Mouse (Mus musculus): ENCODE results near the gene Grin2b. TPM values are rescaled to one million over a fixed set of nuclear protein-coding genes. Genes with fewer than 3 reads are reported as not detected.
A peak's percentile ranks its signal among the peaks of the same experiment; 100 is the strongest.

The Grin2b gene
- total RNA-seq, 2 experiments from 2014 or later = 0.52 to 1.5 TPM

DNA sequence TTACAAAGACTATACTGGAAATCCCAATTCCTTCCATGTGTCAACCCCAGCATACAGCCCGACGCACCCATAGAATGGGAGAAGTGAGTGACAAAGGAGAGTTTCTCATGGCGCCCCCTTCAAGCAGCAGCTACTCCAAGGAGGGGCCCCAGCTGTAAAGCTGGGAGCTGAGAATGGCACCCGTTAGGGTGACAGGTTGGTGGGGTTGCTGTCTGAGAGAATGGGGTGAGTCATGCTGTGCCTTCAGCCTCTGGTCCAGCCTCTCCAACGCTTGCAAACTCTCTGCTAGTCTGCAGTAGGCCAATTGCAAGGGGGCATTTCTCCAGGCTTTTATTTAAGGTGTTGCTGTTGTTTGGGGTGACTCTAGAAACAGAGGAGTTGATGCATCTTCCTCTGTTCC lies 73.1 kb downstream of the Grin2b start:
- DNase-seq = no peak

DNA sequence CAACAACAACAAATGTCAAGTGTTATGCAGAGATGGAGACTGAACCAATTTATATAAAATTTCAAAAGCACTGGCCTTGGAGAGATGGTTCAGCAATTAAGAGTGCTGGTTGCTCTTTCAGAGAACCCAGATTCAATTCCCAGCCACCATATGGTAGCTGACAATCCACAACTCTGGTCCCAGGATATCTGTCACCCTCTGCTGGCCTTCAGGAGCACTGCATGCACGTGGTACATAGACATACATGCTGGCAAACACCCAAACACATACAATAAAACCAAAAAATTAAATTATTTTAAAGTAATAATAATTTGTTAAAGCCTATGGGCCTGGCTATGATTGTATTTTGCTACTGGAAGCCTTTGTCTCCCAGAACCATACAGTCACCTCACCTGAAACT lies 77.0 kb downstream of the Grin2b start:
- no peak for DNase-seq

DNA sequence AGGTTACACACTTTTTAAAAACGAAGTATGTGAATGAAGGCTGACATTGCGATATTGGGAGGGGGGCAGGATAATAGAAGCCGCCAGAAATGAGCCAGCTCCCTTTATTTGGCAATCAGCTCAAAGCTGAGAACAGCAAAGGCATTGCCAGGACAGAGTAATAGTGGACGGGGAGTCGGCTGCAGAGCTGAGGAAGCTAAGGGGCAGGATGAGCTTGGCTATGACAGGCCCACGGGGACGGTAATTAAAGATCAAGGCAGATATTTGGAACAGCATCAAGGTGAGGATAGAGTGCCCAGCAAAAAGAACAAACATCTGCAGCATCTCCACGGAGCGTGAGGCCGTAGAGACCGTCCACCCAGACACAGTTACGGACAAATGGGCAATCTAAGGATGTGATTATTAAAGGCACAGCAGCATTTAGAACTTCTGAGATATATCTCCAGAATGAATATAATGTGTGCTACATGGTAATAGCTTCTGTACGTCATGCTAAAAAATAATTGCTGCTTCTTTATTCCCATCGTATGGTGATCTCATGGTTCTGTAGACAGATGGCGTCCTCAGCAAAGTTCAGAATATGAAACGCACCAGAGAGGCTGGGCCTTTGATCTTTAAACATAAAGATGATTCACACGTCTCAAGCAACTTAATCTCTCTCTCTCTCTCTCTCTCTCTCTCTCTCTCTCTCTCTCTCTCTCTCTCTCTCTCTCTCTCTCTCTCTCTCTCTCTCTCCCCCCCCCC lies 93.1 kb downstream of the Grin2b start:
- no peak for DNase-seq

DNA sequence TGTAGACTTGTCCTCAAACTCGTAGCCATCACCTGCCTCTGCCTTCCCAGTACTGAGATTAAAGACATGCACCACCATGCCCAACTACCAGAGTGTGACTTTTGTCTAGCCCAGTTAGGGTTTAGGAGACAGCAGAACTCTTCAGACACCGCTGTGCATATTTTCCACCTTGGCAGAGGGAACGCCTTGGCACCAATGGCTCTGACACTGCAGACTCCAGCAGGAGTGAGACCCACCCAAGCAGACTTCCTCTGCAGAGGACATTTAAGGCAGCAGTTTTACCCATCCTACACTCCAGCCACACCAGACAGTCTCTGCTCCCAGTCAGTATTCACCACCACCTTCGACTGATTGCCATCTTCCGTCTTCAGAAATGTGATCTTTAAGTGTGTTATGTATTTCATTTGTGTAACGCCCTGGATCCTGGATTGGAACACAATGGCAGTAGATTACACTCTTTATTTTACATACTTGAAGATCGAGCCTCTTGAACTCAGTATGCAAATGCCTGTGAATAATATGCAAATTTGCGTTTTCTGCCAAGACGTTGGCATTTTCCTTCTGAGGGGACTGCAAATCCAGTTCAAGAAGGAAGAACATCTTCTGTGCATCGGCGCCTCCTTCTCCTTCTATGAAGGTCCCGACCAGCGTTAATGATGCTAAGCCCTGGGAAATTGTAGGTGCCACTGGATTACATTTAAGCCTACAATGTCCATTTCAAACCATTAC lies 100.8 kb downstream of the Grin2b start:
- DNase-seq = no peak

DNA sequence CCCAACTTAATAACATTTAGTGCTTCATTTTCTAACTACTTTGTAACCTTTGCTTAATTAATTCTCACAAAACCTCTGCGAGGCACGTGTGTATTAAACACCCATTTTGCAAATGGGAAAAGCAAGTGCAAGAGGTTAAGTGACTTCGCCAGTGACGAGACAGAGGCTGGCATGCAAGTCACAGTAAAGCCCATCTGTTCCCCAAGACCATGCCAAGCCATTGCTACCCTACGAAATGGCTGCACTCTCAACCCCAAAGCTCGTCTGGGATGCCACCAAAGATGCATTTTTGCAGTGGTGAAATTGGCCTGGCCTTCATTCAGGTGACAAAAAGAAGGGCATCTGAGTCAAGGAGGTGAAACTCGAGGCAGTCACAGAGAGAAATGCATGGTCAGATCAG lies 103.2 kb downstream of the Grin2b start:
- DNase-seq = no peak

DNA sequence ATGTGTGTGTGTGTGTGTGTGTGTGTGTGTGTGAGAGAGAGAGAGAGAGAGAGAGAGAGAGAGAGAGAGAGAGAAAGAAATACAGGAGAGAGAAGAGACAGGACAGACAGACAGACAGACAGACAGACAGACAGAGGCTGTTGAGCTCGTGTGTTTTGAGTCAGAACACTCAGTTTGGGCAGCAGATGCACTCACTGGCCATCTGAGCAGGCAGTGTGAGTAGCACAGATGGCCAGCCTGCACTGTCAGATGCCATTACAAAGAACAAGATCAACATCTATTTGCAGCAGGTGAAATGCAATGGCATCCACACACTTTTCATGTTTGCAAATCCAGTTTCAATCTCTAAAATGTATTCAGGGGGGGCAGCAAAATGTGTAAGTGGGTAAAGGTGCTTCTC lies 120.0 kb downstream of the Grin2b start:
- no peak for DNase-seq

DNA sequence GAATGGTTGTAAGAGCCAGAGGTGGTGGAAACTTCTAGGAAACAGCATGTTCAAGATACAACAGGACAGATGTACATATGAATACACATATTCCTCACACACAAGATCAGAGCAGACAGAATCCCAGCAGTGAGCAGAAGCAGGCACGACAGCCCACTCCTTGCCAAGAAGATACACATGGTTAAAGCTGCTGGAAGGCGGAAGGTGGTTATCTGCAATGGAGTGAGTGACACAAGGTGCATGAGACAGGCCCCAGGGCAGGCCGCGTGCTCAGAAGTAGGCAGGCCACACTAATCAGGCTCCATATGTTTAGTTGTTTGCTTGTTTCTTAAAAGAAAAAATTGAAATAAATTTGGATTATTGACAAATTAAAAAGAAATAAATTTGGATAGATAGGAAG lies 123.0 kb downstream of the Grin2b start:
- DNase-seq = no peak

DNA sequence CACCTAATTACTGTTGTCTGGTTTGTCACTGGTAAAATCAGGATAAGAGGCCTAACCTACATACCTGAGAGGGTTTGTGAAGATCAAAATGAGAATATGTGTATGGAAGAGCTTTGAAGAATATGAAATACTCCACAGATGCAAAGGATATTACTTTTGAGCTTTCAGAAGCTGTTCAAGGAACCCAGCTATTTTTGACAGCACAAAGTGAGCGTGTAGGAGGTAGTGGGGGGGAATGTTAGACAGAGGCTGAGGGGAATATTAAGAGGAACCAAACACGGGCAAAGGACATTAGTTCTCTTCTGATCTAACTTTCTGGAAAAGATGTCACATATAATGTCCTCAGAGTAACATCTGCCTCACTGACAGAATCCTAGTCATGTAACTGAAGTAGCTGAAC lies 125.2 kb downstream of the Grin2b start:
- DNase-seq = no peak

DNA sequence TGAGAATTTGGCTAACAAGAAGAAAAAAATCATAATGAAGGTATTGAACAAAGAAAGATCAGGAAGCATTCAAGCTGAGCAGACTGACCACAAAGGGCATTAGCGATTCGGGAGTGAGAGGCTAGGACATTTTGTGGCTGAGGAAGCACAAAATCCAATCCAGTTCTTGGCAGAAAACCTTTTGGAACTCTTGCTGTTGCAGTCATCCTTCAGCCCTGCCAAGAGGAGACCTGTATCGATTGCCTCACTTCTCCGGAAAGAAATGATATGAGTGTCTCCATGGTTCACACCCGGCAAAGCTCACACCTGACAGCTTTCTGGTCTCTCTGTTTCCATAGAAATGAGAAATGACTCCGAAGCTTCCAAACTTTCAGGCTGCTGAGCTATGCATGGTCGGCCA lies 127.2 kb downstream of the Grin2b start:
- no peak for DNase-seq

DNA sequence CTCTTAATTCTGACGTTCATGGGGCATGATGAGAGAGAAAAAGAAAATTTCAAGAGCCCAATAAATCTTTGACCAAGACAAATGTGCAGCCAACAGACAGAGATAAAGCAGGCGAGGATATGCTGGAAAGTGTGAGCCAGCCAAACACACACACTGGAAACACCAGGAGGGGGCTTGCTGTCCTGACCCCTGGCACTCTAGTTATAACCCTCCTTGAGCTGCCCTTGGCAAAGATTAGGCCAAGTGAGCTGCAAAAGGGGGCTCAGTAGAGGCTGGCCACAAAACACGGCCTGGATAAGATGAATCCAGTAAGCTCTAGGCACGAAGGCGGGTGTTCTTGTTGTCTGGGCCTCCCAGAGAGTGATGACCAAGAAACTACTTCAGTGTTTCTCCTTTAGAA lies 128.8 kb downstream of the Grin2b start:
- DNase-seq = no peak

DNA sequence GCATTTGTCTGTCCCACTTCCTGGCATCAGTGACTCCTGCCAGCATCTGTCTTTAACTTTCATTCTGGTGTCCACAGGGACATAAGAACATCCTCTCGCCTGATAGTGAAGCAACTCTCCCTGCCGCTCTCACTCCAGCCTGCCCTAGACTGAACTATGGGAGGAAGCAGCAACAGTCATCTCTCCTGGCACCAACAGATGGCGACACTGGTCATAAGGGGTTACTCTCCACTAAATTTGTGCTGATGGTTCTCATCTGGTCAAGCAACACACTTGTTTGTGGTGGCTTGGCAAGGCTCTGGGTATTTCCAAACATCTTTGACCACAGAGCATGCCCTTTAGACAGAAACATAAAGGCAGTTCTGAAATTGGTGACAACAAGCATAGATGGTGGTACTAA lies 130.9 kb downstream of the Grin2b start:
- no peak for DNase-seq

DNA sequence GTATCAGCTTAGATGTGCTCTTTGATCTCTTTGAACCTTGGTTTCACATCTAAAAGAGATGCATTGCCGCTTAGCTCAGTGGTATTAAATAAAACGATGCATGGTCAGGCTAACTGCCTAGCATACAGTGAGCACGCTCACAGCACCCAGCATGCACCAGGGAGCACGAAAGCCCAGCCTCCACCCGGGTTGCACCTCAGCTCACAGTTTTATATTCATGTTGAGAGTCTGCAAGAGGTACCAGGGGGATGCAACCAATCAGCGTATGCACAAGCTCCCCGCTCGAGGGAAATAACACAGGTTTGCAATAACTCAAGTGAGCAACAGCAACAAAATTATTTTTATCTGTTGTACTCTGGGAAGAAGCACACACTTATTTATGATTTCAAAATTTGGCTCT lies 131.5 kb downstream of the Grin2b start:
- DNase-seq = no peak

DNA sequence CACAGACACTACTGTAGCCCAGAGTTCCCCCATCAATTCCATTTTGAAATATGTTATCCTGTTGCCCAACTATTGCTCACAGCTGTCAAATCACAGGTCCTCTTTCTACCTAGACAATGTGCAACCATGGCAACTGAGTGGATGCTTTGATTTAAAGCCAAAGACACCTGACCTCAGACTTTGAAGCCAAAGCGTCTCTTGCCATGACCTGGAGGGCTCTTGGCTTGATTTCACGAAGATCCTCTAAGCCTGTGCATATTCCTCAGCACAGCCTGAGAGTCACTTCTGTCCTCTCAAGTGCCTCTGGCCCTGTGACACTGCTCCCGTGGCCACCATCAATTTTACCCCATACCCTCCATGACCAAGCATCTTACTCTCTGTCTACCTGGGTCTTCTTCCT lies 132.4 kb downstream of the Grin2b start:
- no peak for DNase-seq

DNA sequence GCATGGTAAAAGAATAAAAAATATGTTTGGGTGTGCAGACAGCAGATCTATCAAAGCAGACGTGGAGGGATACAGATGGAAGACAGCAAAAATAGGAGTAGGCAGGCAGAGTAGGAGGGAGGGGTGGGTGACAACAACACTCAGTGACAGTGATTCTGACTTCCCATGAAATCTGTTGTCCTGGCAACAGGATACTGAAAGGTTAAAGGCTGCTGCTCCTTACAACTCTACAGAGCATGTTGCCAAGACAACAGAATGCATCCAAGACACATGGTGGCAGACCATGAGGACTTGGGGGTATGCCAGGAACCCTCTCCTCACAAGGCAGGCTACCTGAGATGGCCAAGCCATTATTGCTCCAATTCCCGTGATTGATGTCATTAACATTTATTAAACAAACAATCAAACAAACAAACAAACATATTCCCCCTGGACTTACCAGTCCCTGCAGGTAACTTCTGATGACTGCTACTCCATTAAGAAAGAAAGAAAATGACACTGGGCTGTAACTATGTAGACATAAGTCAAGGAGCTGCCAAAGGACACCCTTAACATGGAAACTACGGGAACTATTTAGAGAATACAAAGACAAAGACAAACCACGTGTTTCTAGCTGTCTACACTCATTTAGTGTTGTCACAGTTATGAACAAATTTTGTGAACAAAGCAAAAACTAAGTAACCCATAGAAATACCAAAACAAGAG lies 143.9 kb downstream of the Grin2b start:
- no peak for DNase-seq

DNA sequence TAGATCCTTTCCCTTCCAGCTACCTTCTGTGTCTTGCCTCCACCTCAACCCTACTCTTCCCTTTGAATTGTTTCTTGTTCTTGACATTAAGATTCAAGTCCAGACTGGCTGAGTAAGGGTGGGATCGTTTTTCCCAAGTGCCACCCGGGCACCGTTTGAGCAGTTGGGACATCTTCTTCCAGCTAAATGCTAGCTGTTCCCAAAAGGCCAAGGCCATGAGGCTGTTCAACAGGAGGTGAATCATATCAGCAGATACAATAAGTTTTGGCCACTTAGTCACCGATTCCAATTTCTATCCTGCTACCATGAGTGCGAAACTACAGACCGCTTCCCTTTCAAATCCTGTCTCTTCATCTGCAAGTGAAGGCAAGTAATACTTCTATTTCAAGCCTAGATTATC lies 146.4 kb downstream of the Grin2b start:
- no peak for DNase-seq

DNA sequence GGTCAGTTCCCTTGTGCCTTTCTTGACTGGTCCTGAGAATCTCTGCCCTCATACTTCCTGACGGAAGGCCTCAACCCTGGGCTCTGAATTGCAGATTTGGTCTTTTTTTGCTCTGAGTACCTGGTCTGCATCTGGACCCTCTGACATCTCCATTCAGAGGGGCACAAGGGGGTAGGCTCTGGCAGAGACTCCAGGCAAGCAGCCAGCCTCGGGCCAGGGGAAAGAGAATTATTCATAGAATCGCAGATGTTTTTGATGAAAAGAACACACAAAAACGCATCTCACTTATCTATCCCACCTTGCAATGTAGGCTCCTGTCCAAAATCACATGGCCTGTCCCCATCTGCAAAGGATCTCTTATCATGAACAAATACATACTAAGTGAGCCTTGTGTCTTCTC lies 147.5 kb downstream of the Grin2b start:
- no peak for DNase-seq

DNA sequence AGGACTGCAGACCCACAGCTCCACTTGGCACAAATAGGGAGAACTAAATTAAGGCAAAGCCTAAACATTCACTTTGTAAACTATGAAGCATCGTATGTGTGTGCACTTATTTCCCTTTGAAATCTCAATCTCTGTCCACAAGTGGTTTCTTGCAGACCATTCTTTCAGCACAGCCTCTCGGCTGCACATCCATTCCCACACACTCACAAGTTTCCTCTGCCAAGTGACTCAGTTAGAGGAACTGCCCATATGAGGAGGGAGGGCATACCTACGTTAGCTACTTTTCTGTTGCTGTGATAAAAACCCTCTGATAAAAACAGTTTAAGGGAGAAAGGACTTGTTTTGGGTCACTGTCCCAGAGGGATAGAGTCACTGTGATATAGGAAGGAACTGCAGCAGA lies 152.9 kb downstream of the Grin2b start:
- DNase-seq = no peak

DNA sequence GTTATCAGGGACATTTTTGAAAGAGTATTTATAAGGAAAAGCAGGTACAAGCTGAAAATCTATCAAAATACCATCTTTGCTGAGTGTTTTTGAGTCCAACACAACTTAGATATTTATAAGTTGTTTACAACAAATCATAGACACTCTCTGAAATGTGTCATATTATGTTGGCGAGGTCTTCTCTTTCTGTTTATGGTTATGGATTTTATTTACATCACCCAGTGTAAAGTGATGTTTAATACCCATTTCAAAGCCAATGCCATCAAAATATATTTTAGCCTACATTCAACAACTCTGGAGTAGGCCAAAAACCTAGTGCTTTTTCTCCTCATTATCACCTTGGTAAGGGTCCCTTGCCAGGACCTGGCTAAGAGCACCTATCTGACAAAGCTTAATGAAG lies 154.3 kb downstream of the Grin2b start:
- no peak for DNase-seq

DNA sequence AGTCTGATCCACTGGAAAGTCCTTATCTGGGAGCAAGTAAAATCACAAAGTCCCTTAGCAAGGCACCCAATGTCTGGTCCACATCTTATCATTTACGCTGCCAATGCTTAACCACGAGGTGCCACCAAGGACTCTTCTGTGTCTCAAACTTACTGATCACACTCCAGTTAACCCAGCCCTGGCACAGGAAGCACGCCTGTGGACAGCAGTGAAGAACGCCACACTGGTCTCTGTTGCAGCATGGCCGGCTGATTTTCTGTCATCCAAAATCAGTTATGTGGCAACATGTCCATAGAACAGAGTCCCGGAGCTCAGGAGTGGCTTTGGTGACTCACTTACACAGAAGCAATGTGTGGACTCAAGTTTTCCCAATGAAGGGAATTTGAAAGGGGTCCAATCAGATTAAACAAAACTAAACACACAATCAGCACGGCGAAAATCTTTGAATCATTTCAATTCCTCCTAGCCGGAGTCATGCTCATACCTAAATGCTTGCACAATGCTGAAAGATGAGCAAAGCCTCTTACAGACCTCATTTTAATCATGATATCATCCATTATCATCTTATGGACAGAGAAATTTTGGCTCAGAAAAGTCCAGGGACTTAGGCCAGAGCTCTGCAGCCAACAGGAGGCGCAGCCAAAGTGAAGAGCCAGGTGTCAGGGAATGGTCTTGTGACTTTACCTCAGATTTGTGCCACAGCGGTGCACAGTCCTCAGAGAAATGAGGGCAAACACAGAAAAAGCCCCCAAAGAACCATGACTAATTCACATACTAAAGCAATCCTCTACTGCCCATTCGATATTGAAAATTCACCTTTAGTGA lies 159.5 kb downstream of the Grin2b start:
- DNase-seq = no peak

DNA sequence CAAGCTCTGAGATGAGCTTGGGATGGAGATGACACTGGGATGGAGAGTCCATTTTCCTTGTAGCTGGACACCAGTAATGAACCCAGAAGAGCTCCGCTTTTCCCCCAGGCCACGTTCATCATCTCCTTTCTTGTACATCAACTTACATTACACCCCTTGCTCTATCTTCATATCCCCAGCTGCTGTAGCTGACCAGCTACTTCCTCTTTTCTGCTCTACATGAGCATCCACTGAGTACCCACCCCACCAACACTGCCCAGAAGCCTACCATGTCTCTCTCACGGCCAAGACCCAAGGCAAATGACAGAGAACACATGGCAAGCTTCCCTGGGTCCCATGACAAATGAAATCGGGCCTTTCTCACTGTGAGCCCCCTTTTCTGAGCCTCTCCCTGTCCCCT lies 161.8 kb downstream of the Grin2b start:
- DNase-seq = no peak

DNA sequence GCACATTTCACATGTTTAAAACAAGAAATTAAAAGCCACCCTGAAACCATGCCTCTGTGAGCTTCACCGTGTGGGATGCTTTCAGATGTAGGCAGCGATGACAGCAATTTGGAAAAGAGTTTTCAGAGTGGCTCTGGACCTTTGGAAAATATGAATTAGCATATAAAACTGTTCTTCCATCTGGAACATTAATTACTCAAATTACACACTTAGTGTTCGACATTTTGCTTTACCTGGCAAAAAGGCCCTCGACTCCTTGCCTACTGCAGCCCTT lies 162.3 kb downstream of the Grin2b start:
- no peak for DNase-seq

DNA sequence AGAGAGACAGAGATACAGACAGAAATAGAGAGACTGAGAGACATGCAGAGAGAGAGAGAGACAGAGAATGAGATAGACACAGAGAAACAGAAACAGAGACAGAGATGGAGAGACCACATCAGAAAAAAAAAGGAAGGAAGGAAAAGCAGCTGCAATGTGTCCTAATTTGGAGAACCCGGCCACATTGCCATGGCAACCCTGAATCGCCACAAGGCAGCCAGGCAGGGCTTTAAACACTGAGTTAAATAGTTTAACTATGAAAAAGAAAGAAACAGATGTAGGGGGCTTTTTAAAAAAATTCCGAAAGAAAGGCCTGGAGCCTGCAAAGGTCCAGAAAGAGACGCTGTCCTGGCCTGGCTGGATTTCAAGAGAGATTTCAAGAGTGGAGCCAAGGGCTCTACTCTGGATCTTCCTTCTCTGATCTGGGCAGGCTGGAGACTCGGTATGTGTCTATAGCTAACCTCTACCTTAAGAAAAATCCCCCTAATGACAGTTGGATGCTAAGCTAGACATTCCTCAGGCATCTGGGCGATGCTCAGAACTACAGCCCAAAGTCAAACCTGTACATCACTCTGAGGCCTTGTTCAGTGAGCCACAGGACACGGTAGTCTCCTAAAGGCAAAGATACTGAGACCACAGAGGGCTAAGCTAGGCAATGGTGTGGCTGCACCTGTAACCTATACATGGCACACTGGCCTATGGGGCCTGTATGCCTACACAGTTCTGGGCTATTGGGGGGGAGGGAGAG lies 162.8 kb downstream of the Grin2b start:
- peak; percentile 28 for DNase-seq
